Mouse (Mus musculus) R1 (cell line): Measurements from ENCODE around the gene Hist1h3e.

Experiments
- DNase-seq: peaks from one replicate; pipeline ENCODE4 v3.0.0-alpha.2; 2018; ENCODE audit warnings: low read depth, low spot score

Hist1h3e gene

GRCm38 (mm10) chr13:23518885-23519284 is 43.3 kb downstream of the Hist1h3e start:
- peak; percentile 88 for DNase-seq

GRCm38 (mm10) chr13:23518295-23518603 is 43.9 kb downstream of the Hist1h3e start:
- DNase-seq, result no peak

GRCm38 (mm10) chr13:23517603-23518294 is 44.4 kb downstream of the Hist1h3e start:
- peak; percentile 90 for DNase-seq

GRCm38 (mm10) chr13:23516822-23517602 is 45.2 kb downstream of the Hist1h3e start:
- DNase-seq, result peak; percentile 78

GRCm38 (mm10) chr13:23515826-23516620 is 46.1 kb downstream of the Hist1h3e start:
- peak; percentile 80 for DNase-seq

- peak; percentile 80 for DNase-seq
These were observed 46.9 kb downstream of the Hist1h3e start for GRCm38 (mm10) chr13:23515281-23515680.

- peak; percentile 88 for DNase-seq
These were observed 48.7 kb downstream of the Hist1h3e start for GRCm38 (mm10) chr13:23513517-23513916.
